Mouse (Mus musculus) heart, adult 2 months (tissue): ENCODE measurements at regions not wholly inside any gene's neighbourhood (a gene's known extent, or its start where the extent isn't known, plus 50 kb on each side); places are given as distances from the start of the nearest gene placed in this dataset.

Experiments
- DNase-seq, 2 experiments: peaks; one replicate each; pipeline ENCODE4 v3.0.0; 2021
- H3K27ac ChIP-seq: fragments of 200-600 bp; 2 replicates; pipeline ENCODE4 v1.8.1; 2022
- H3K27me3 ChIP-seq: fragments of 200-500 bp; 2 replicates; pipeline ENCODE4 v1.6.1; 2012; ENCODE audit warnings: mild to moderate bottlenecking, low read length, inconsistent platforms, mixed read lengths; ENCODE audit not compliant: control insufficient read depth, insufficient read depth
- H3K36me3 ChIP-seq: fragments of 200-500 bp; 2 replicates; pipeline ENCODE4 v1.6.1; 2012; ENCODE audit warnings: low read length, inconsistent platforms; ENCODE audit not compliant: control insufficient read depth, insufficient read depth
- H3K4me1 ChIP-seq: fragments of 200-500 bp; 2 replicates; pipeline ENCODE4 v1.6.1; 2011; ENCODE audit warnings: low read length; ENCODE audit not compliant: control insufficient read depth, insufficient read depth
- H3K4me3 ChIP-seq: fragments of 200-600 bp; 2 replicates; pipeline ENCODE4 v1.8.1; 2022
- H3K79me2 ChIP-seq: fragments of 200-500 bp; replicated peaks from 2 replicates; pipeline ENCODE4 v1.6.1; 2012; ENCODE audit warnings: mild to moderate bottlenecking, inconsistent platforms, low read length, moderate library complexity, mixed read lengths; ENCODE audit not compliant: control insufficient read depth, insufficient read depth
- H3K9ac ChIP-seq: fragments of 200-500 bp; 2 replicates; pipeline ENCODE4 v1.6.1; 2012; ENCODE audit warnings: low read depth, mild to moderate bottlenecking, control low read depth, inconsistent platforms, low read length, mixed read lengths
- CTCF ChIP-seq: fragments of 200-600 bp; IDR thresholded peaks from 2 replicates; pipeline ENCODE4 v1.8.1; 2022; ENCODE audit warnings: antibody characterized with exemption, mild to moderate bottlenecking, moderate library complexity
- EP300 ChIP-seq: fragments of 200-500 bp; IDR thresholded peaks from 2 replicates; pipeline ENCODE4 v1.6.1; 2011; ENCODE audit warnings: low read depth, low read length, control low read depth; ENCODE audit not compliant: insufficient read depth
- POLR2A ChIP-seq: fragments of 200-500 bp; IDR thresholded peaks from 2 replicates; pipeline ENCODE4 v1.6.1; 2011; ENCODE audit warnings: mild to moderate bottlenecking, low read depth, low read length, control low read depth; ENCODE audit not compliant: insufficient read depth
- WGBS: fragments of 180-500 bp; shearing (Covaris S2); methylation state at CpG from one replicate; pipeline ENCODE4 v1.1.7; 2018; 5-methylcytosine and 5-hydroxymethylcytosine counted together
- intact Hi-C: fragments of 180-260 bp; cut with DNase I; formaldehyde crosslinking; loops from one replicate; pipeline ENCODE4 v1.15.1; 2025

DNA sequence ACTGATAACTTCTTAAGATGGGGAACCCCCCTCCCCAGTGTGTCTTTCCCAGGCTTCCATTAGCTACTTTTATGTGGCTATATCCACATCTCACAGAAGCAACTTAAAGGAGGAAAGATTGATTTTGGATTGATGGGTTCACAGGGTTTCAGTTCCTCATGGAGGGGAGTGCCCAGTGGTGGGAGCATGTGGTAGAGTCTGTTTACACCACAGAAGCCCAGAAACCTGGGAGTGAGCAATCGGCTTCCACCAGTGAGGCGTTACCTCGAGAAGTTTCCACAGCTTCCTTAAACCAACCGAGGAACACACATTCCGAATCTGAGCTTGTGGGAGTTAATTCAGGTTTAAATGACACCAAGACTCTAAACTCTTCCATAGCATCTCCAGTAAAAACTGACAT is 106.1 kb downstream of the Sec61b start:
- no peaks in the 10 kb centered on the region for H3K36me3 ChIP-seq
- no peaks in the 10 kb centered on the region for H3K4me1 ChIP-seq
- no peaks in the 10 kb centered on the region for H3K27me3 ChIP-seq
- no peak overlapping the region for H3K9ac ChIP-seq
- 86% methylated on average over 5 of the region's 5 CpGs for WGBS
- TF ChIP-seq POLR2A (no peak), EP300 (no peak), CTCF (no peak)
- no peak for DNase-seq
- H3K4me3 ChIP-seq = no peak overlapping the region
- intact Hi-C loops = no loop called here
- no peaks in the 10 kb centered on the region for H3K79me2 ChIP-seq
- no peak overlapping the region for H3K27ac ChIP-seq

DNA sequence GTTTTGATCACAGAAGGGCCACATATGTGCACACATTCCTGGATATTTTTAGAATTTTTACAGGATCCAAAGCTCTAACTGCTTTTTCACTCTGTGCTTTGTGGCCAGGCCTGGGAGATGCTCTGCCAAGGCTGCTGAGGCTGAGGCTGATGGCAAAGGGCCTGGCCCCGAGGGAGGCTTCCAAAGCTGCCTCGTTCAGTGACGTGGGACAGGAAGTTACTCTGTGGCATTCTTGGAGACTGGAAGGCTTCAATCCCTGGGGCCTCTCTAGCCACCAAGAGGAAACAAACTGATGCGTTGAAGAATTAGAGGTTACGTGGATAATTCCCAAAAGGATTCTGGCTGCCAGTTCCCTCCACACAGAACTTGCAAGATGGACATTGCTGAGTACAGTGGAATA is 112.8 kb downstream of the Sec61b start:
- Histone ChIP-seq H3K9ac (no peak overlapping the region), H3K27ac (peak overlapping the region; percentile 45; the same call in 1 of the 2 replicates), H3K79me2 (no peaks in the 10 kb centered on the region), H3K4me1 (peaks cover 4% of the 10 kb centered on the region), H3K27me3 (no peaks in the 10 kb centered on the region), H3K36me3 (no peaks in the 10 kb centered on the region), H3K4me3 (no peak overlapping the region)
- intact Hi-C loops = no loop called here
- no peak for TF ChIP-seq EP300
- no peak for TF ChIP-seq POLR2A
- no peak for TF ChIP-seq CTCF
- peak; percentile 58 to 74 for DNase-seq
- 16% methylated on average over 5 of the region's 5 CpGs for WGBS

DNA sequence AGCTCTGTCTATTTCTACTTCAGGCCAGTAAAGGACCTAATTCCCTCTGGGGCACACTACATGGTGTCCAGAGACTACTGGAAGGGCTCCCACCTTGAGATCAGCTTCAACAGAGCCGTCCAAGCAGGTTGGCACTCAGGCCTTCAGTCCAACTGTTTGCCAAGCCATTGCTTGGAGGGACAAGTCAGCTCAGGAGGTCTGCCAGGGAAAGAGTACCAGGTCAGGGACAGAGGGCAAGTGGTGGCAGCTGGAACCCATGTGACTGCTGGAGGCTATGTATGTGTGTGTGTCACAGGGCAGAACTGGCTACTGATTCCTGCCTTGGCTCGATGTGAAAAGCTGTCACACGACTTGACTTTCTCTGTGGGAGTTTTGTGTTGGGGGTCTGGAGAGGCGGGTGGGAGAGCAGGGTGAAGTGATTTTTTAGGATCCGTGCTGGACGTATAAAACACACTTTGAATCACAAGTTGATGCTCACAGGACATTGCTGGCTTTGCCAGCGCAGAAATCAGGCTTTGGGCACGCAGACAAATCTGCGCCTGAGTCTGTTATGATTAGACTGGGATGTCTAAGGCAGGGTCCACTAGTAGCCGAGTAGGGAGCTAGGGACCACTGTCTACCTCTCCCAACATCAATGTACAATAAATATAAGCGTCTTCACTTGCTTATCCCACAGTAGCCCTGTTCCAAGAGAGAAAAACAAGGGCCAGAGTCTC is 118.0 kb downstream of the Sec61b start:
- 58% methylated on average over 11 of the region's 11 CpGs for WGBS
- Histone ChIP-seq H3K79me2 (no peaks in the 10 kb centered on the region), H3K36me3 (no peaks in the 10 kb centered on the region), H3K9ac (peak overlapping the region; percentile 8; the same call in 1 of the 2 replicates), H3K4me3 (no peak overlapping the region), H3K4me1 (peaks cover 2% of the 10 kb centered on the region), H3K27me3 (no peaks in the 10 kb centered on the region), H3K27ac (peak overlapping the region; percentile 89)
- peak; percentile 42 to 77 for DNase-seq
- TF ChIP-seq CTCF (no peak), POLR2A (no peak), EP300 (peak; percentile 76)
- intact Hi-C loops = loop anchor here (2.0 to 10.0 kb wide), 3 partner anchors 75 to 450 kb away; no protein-coding TSS in a partner anchor

DNA sequence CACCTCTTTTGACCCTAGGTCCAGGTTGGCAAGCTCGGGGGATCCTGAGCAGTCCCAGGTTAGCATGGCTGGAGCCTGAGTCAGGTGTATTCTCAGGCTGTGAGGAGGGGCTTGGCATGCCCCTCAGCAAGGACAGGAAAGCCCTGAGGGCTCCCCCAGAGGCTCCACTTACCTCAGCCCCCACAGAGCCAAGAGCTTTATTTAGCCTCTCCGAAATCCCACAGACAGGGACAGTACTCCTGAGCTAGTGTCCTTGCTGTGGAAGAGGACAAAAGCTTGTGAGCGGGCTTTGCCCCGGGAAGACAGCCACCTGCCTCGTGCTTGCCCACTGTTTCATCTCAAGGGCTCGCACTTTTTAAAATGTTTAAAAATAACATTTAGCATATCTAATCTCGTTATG is 118.7 kb downstream of the Sec61b start:
- intact Hi-C loops = loop anchor here (2.0 to 10.0 kb wide), 3 partner anchors 74 to 450 kb away; no protein-coding TSS in a partner anchor
- TF ChIP-seq CTCF (no peak), EP300 (peak; percentile 77; the same call in 1 of the 2 replicates)
- peak; percentile 41 to 74 for DNase-seq
- no peak overlapping the region for H3K4me3 ChIP-seq
- peak overlapping the region; percentile 89 for H3K27ac ChIP-seq
- H3K79me2 ChIP-seq = no peaks in the 10 kb centered on the region
- H3K27me3 ChIP-seq = no peaks in the 10 kb centered on the region
- 46% methylated on average over 7 of the region's 7 CpGs for WGBS
- H3K36me3 ChIP-seq = no peaks in the 10 kb centered on the region
- H3K4me1 ChIP-seq = no peaks in the 10 kb centered on the region
- peak overlapping the region; percentile 33; the same call in 1 of the 2 replicates for H3K9ac ChIP-seq

DNA sequence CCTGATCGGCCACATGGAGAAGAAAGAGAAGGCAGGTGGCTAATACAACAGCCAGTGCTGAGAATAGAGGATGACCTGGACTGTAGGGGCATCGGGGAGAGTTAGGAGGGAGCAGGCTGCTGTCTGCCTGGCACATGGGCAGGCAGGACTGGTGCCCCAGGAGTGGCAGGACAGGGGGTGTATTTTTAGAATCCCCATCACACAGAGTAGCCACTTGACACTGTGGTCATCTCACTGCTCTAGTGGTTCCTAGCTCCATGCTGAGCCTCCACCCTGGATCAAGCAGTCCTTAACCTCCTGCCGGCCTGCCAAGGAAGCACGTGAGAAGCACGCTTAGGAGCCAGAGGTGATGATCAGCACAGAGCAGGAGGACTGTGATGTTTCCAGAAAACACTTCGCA is 119.7 kb downstream of the Sec61b start:
- Histone ChIP-seq H3K36me3 (no peaks in the 10 kb centered on the region), H3K4me1 (no peaks in the 10 kb centered on the region), H3K27me3 (no peaks in the 10 kb centered on the region), H3K79me2 (no peaks in the 10 kb centered on the region), H3K9ac (no peak overlapping the region), H3K4me3 (no peak overlapping the region), H3K27ac (peak overlapping the region; percentile 89)
- 60% methylated on average over 6 of the region's 6 CpGs for WGBS
- TF ChIP-seq CTCF (no peak), EP300 (peak; percentile 98), POLR2A (peak; percentile 27; the same call in 1 of the 2 replicates)
- intact Hi-C loops = loop anchor here (5.0 to 10.0 kb wide), 2 partner anchors 73 to 211 kb away; no protein-coding TSS in a partner anchor
- peak; percentile 60 to 81 for DNase-seq

DNA sequence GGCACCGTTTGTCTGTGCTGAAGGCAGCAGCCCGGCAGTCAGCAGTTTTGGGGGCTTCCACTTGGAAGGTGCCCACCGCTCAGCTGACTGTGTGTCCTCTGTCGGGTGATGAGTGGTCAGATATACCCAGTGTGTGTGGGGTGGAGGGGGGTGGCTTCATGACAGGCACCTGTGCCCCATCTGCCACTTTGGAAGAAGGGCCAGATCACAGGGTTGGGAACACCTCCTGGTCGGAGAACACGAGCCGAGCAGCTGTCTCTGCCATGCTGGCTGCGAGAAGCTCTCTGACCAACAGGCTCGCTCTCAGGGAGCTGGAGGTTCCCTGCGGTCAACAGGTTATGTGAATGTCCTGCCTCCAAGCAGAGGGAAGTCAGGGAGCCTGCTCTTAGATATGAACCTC is 121.4 kb downstream of the Sec61b start:
- no peak overlapping the region for H3K27ac ChIP-seq
- no peak for DNase-seq

More for the DNA sequence above, 121.4 kb downstream of the Sec61b start:
- Histone ChIP-seq H3K4me3 (no peak overlapping the region), H3K36me3 (no peaks in the 10 kb centered on the region), H3K4me1 (no peaks in the 10 kb centered on the region), H3K9ac (no peak overlapping the region), H3K79me2 (no peaks in the 10 kb centered on the region), H3K27me3 (no peaks in the 10 kb centered on the region)
- no peak for TF ChIP-seq POLR2A
- TF ChIP-seq EP300 = no peak
- intact Hi-C loops = loop anchor here (10.0 kb wide), 1 partner anchor 209 kb away; no protein-coding TSS in a partner anchor
- WGBS = 85% methylated on average over 10 of the region's 10 CpGs
